Mouse (Mus musculus): ENCODE results near the gene Exosc1. TPM values are rescaled to one million over a fixed set of nuclear protein-coding genes. Genes with fewer than 3 reads are reported as not detected.

Exosc1 gene
- total RNA-seq, 2 experiments from 2014 or later = 18.2 to 20.1 TPM

GRCm38 (mm10) chr19:41913774-41914591, 19.2 kb downstream of the Exosc1 start:
- DNase-seq = no peak

- DNase-seq = peak; percentile 34
Measured at GRCm38 (mm10) chr19:41912121-41913080, 20.8 kb downstream of the Exosc1 start.

GRCm38 (mm10) chr19:41911178-41912073, 21.8 kb downstream of the Exosc1 start, which contains the start of gene Pgam1:
Gene Pgam1 (plus strand): TSS chr19:41911923.
- peak; percentile 97 for DNase-seq

GRCm38 (mm10) chr19:41910396-41910795, 22.8 kb downstream of the Exosc1 start:
- DNase-seq = no peak

GRCm38 (mm10) chr19:41908736-41909135, 24.5 kb downstream of the Exosc1 start:
- no peak for DNase-seq

GRCm38 (mm10) chr19:41907079-41907760, 26.0 kb downstream of the Exosc1 start:
- DNase-seq = no peak

- no peak for DNase-seq
Measured at GRCm38 (mm10) chr19:41906311-41907078, 26.7 kb downstream of the Exosc1 start.

GRCm38 (mm10) chr19:41905246-41905645, 28.0 kb downstream of the Exosc1 start:
- no peak for DNase-seq

GRCm38 (mm10) chr19:41902848-41903593, 30.2 kb downstream of the Exosc1 start:
- DNase-seq = no peak

- DNase-seq = no peak
Measured at GRCm38 (mm10) chr19:41901696-41902095, 31.5 kb downstream of the Exosc1 start.

GRCm38 (mm10) chr19:41900495-41901090, 32.6 kb downstream of the Exosc1 start:
- DNase-seq = no peak

GRCm38 (mm10) chr19:41898860-41899259, 34.4 kb downstream of the Exosc1 start:
- no peak for DNase-seq

- DNase-seq = no peak
Measured at GRCm38 (mm10) chr19:41896319-41896711, 36.9 kb downstream of the Exosc1 start.

GRCm38 (mm10) chr19:41895460-41896318, 37.5 kb downstream of the Exosc1 start, which contains the start of gene Rrp12:
Gene Rrp12 (minus strand): TSS chr19:41896173.
- DNase-seq = peak; percentile 58

- no peak for DNase-seq
Measured at GRCm38 (mm10) chr19:41894959-41895358, 38.3 kb downstream of the Exosc1 start.

- no peak for DNase-seq
Measured at GRCm38 (mm10) chr19:41888191-41888590, 45.0 kb downstream of the Exosc1 start.

- DNase-seq = no peak
Measured at GRCm38 (mm10) chr19:41883882-41884281, 49.3 kb downstream of the Exosc1 start.

GRCm38 (mm10) chr19:41881842-41882241, 51.4 kb downstream of the Exosc1 start:
- no peak for DNase-seq

Data from gastrocnemius, postnatal 10 days (tissue).